Mouse (Mus musculus) liver, adult 2 months (tissue): ENCODE results near the gene Plaur.

Source experiments
- CTCF ChIP-seq: fragments of 200-500 bp; IDR thresholded peaks from 2 replicates; pipeline ENCODE4 v1.5.1; 2011; ENCODE audit warnings: low read depth, low read length, control low read depth
- POLR2A ChIP-seq: fragments of 200-500 bp; IDR thresholded peaks from 2 replicates; pipeline ENCODE4 v1.6.1; 2011; ENCODE audit warnings: low read length, control low read depth; ENCODE audit not compliant: insufficient read depth; ENCODE audit errors: extremely low read depth

DNA sequence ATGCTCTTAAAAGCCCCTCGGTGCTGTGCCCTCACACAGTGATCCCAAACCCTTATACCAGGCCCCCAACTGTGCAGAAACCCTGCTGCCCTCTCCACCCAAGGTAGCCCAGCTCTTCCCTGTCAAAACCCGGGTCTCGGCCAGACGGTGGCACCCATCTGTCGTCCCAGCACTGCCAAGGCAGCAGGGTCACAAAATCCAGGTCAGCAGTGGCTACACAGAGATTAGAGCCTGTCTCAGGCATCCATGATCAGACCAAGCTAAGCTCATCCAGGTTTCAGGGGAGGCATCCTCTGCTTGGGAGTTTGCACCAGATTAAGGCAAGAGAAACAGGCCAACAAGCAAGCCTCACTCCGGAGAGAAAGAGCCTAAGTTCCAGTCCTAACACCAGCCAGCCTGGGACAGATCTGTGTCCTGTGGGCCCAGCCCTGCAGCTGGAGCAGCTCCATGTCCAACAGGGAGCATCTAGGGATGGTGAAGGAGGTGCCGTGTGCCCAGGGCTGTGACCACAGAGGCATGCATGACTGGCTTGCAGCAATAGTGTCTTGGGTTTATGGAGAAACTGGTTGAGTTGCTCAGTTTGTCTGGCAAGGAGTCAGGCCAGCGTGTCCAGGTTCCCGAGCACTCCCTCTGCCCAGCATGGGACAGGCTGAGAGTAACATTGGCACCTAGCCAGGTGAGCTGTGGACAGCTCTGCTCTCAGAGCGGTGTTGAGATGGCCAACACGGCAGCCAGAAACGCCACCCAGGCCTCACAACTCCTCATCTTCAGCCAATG lies 38.1 kb upstream of the Plaur start:
- no peak for TF ChIP-seq CTCF
- no peak for TF ChIP-seq POLR2A
